Mouse (Mus musculus): ENCODE measurements around the gene Gm525. TPM values are rescaled to one million over a fixed set of nuclear protein-coding genes. Genes with fewer than 3 reads are reported as not detected.
"Not testable (repeated sequence)": the region's sequence is repeated elsewhere in the genome, so short reads cannot be mapped to it uniquely, and the experiment has no call there.

Gm525 gene
- polyA plus RNA-seq (2015; fragmentation: Nextera tagmentation; extraction: Ambion mirVana), result not detected in 2 replicates

DNA sequence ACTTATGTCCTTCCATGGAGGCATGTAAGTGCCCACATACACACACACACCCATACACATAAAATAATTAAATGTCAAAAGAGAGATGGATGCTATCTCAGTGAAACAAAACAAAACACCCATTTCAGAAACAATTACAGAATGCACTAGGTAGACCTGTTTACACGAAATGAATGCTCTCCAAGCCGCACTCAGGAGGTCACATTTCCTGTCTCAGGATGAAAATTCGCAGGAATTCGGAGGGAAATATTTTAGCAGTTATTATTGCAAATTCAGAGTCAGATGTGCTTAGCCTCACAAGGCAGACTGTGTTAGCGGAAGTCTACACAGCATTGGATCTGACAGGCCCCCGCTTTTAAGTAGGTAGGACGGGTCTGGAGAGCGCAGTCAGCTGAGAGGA, at the start of gene Gm525:
Gene Gm525 (plus strand): TSS at position 301 of the 400 bp plus-strand sequence.
- H3K4me3 ChIP-seq, result no peak within 1 kb of the TSS
- no peak within 1 kb of the TSS for H3K9ac ChIP-seq
- H3K27me3 ChIP-seq, result no peaks in the 10 kb centered on the region
- ATAC-seq (ENCODE audit: low read depth), result no peak
- no peaks in the 10 kb centered on the region for H3K36me3 ChIP-seq
- H3K4me2 ChIP-seq, result no peak within 1 kb of the TSS
- no peak within 1 kb of the TSS for H3K27ac ChIP-seq (replicated peaks)
- no peaks in the 10 kb centered on the region for H3K9me3 ChIP-seq
- WGBS, result 89% methylated on average over 8 of the region's 8 CpGs
- no peaks in the 10 kb centered on the region for H3K4me1 ChIP-seq (replicated peaks)

DNA sequence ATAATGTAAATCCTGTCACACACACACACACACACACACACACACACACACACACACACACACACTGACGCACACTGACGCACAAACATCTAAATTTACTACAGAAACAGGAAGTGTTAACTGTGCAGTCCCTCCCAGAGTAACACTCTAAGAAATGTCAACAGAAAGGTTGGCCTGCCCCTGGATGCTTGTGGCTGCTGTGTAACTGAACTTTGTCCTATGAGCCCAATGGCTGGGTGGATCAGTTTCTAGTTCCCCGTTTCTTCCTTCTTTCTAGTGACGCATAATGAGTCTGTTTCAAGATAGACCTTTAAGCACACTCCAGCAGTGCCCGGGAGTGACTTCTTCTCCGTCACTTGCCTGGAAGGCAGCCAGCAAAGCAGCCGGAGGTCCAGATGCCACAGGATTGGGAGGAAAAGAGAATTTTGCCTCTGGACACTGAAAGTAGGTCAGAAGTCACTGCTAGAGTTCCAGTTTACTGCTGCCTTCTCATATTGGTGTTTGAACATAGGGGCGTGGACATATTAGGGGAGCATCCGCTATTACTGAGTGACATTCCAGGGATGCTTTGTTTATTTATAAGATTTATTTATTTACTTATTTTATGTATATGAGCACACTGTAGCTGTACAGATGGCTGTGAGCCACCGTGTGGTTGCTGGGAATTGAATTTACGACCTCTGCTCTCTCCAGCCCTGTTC, 49.3 kb upstream of the Gm525 start:
- Histone ChIP-seq H3K36me3 (no peaks in the 10 kb centered on the region), H3K27ac (replicated peaks) (no peak overlapping the region), H3K27me3 (no peaks in the 10 kb centered on the region), H3K9ac (no peak overlapping the region), H3K4me2 (no peak overlapping the region), H3K4me3 (no peak overlapping the region), H3K9me3 (no peaks in the 10 kb centered on the region), H3K4me1 (replicated peaks) (peaks cover 10% of the 10 kb centered on the region)
- ATAC-seq (ENCODE audit: low read depth), result no peak
- WGBS, result 51% methylated on average over 11 of the region's 11 CpGs

DNA sequence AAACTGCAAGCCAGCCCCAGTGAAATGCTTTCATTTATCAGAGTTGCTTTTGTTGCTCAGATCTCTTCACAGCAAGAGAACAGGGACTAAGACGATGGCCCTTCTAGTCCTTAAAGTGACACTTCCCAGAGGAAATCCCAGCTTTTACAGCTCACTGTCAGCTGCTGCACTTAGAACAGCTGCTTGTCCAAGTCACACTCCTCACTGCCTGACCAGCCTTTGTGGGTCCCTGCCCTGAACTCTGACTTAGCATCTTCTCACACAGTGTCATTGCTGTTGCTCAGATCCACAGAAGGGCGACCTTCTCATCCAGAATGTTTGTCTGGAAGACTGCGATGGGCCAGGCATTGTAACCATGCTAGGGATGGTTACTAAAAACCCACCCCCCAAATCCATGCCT, 48.0 kb upstream of the Gm525 start:
- ATAC-seq (ENCODE audit: low read depth), result no peak
- 79% methylated on average over 3 of the region's 3 CpGs for WGBS
- Histone ChIP-seq H3K36me3 (no peaks in the 10 kb centered on the region), H3K9ac (no peak overlapping the region), H3K27me3 (no peaks in the 10 kb centered on the region), H3K4me2 (no peak overlapping the region), H3K27ac (replicated peaks) (no peak overlapping the region), H3K4me1 (replicated peaks) (peaks cover 10% of the 10 kb centered on the region), H3K9me3 (no peaks in the 10 kb centered on the region), H3K4me3 (no peak overlapping the region)

DNA sequence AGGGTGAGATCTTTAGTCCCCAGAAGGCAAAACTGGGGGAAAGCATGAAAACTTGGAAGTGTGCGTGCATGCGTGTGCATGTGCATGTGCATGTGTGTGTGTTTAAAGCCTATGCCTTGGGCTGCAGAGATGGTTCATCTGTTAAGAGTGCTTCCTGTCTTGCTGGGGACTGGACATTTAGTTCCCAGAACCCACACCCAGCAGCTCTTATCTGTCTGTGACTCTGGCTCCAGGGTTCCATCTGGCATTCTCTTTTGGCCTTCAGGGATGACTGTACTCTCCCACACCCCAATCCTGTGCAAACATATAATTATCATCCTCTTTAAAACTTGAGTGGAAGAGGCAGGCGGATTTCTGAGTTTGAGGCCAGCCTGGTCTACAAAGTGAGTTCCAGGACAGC, 47.5 kb upstream of the Gm525 start:
- Histone ChIP-seq H3K4me2 (no peak overlapping the region), H3K9ac (no peak overlapping the region), H3K4me1 (replicated peaks) (peaks cover 10% of the 10 kb centered on the region), H3K9me3 (no peaks in the 10 kb centered on the region), H3K27me3 (no peaks in the 10 kb centered on the region), H3K4me3 (no peak overlapping the region), H3K36me3 (no peaks in the 10 kb centered on the region), H3K27ac (replicated peaks) (no peak overlapping the region)
- WGBS, result 98% methylated on average over 3 of the region's 3 CpGs
- no peak for ATAC-seq (ENCODE audit: low read depth)

DNA sequence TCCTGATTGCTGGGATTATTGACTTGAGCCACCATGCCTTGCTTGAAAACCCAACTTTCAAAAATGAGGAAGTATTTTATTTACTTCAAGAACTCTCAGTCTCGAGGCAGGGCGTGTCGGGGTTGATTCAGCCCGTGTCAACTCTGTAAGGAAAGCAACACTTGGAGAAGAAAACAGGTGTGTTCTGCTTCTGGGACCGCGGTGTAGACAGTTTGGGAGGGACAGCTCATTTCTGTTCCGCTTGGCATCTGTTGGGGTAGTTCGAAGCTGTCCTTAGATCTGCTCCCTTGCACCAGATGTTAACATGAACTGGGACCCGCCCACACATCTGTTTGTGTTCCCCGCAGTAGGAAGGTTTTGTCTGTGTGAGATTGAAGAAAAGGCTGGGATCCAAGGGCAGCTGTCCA, 45.7 kb upstream of the Gm525 start:
- no peak for ATAC-seq (ENCODE audit: low read depth)
- H3K4me3 ChIP-seq, result no peak overlapping the region
- no peaks in the 10 kb centered on the region for H3K27me3 ChIP-seq
- WGBS, result 73% methylated on average over 10 of the region's 10 CpGs
- H3K4me1 ChIP-seq (replicated peaks), result peaks cover 10% of the 10 kb centered on the region
- H3K36me3 ChIP-seq, result no peaks in the 10 kb centered on the region
- no peak overlapping the region for H3K9ac ChIP-seq
- H3K27ac ChIP-seq (replicated peaks), result no peak overlapping the region
- H3K4me2 ChIP-seq, result no peak overlapping the region
- H3K9me3 ChIP-seq, result no peaks in the 10 kb centered on the region

DNA sequence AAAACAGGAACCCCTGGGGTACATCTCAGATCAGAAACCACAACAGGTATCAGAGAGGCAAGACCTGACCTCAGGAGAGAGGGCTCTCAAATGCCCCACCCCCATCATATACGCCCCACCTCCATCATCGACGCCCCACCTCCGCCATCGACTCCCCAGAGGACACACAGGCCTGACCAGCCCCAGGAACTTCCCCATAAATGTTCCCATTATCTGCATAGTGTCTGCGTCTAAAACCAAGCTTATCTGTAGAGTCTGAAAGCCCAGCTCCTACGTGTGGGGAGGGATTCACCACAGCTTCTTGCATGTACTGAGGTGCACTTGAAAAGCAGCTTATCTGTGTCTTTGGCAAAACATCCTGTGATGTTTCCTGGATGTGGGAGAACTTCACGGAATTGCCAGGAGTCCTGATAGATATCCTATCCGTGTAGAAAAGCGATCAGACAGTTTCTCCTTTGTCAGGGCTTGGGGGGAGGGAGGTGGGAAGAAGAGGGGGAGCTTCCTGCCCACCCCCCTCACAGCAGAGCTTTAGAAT, 44.7 kb upstream of the Gm525 start:
- Histone ChIP-seq H3K36me3 (no peaks in the 10 kb centered on the region), H3K9me3 (no peaks in the 10 kb centered on the region)
- WGBS, result 62% methylated on average over 10 of the region's 10 CpGs

DNA sequence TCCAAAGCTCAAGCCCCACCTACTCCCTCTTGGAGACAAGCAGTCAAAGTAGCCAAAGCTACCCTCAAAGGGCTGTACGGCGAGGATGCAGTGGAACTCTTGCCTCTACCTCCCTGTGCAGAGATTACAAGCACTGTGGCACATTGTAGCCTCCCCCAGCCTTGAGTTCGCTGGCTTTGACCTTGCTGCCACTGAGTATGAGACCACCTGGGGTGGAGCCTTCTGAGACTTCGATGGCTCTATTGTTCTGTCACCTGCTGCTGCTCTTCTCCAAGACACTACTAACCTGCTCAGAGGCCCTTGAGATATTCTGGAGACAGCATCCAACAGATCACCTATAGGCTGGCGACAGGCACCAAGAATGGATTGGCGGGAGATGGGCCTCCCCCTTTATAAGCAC, 43.1 kb upstream of the Gm525 start:
- WGBS, result 77% methylated on average over 6 of the region's 6 CpGs
- H3K4me2 ChIP-seq, result no peak overlapping the region
- ATAC-seq (ENCODE audit: low read depth), result no peak

More for the DNA sequence above, 44.7 kb upstream of the Gm525 start:
- no peak for ATAC-seq (ENCODE audit: low read depth)
- Histone ChIP-seq H3K27me3 (no peaks in the 10 kb centered on the region), H3K4me2 (no peak overlapping the region), H3K4me3 (no peak overlapping the region), H3K27ac (replicated peaks) (no peak overlapping the region), H3K9ac (no peak overlapping the region), H3K4me1 (replicated peaks) (peaks cover 10% of the 10 kb centered on the region)

DNA sequence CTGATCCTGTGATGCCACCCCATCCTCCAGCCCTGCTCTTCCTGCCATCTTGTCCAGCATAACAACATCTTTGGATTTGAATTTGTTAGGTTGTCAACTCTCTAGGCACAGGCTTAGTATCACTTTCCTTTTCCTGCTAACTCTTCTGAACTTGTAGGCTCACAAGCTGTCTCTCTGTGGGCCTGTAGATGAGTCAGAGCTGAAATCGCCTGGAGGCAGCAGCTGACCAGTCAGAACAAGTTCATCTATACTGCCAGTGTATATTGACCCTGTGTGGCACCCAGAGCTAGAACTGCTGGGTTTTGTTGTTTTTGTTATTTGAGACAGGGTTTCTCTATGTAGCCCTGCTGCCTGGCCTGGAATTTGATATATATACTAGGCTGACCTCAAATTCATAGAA, 42.5 kb upstream of the Gm525 start:
- Histone ChIP-seq H3K4me1 (replicated peaks) (no peaks in the 10 kb centered on the region), H3K9ac (no peak overlapping the region), H3K9me3 (no peaks in the 10 kb centered on the region), H3K27ac (replicated peaks) (no peak overlapping the region), H3K36me3 (peaks cover 6% of the 10 kb centered on the region; the same call in 1 of the 2 replicates), H3K27me3 (no peaks in the 10 kb centered on the region), H3K4me3 (no peak overlapping the region), H3K4me2 (no peak overlapping the region)
- 73% methylated on average over 1 of the region's 1 CpGs for WGBS
- ATAC-seq (ENCODE audit: low read depth), result no peak

More for the DNA sequence above, 43.1 kb upstream of the Gm525 start:
- no peak overlapping the region for H3K4me3 ChIP-seq
- H3K4me1 ChIP-seq (replicated peaks), result no peaks in the 10 kb centered on the region
- H3K36me3 ChIP-seq, result peaks cover 6% of the 10 kb centered on the region; the same call in 1 of the 2 replicates
- no peaks in the 10 kb centered on the region for H3K9me3 ChIP-seq
- no peak overlapping the region for H3K27ac ChIP-seq (replicated peaks)
- H3K9ac ChIP-seq, result no peak overlapping the region
- no peaks in the 10 kb centered on the region for H3K27me3 ChIP-seq

DNA sequence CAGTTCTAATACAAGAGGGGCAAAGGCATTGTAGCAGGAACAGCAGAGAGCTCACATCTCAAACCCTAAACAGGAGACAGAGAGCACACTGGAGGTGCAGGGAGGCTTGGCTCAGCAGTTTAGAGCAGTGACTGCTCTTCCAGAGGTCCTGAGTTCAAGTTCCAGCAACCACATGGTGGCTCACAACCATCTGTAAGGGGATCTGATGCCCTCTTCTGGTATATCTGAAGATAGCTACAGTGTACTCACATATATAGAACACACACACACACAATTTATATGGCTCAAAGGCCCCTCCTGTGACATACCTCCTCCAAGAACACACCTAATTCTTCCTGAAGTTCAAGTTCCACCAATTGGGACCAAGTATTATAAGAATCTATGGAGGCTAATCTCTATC, 39.0 kb upstream of the Gm525 start:
- H3K27ac ChIP-seq (replicated peaks), result no peak overlapping the region
- H3K27me3 ChIP-seq, result no peaks in the 10 kb centered on the region
- H3K9ac ChIP-seq, result no peak overlapping the region
- no peak overlapping the region for H3K4me2 ChIP-seq
- no peak for ATAC-seq (ENCODE audit: low read depth)
- no peaks in the 10 kb centered on the region for H3K9me3 ChIP-seq
- H3K4me3 ChIP-seq, result no peak overlapping the region
- H3K36me3 ChIP-seq, result peaks cover 31% of the 10 kb centered on the region
- H3K4me1 ChIP-seq (replicated peaks), result no peaks in the 10 kb centered on the region

DNA sequence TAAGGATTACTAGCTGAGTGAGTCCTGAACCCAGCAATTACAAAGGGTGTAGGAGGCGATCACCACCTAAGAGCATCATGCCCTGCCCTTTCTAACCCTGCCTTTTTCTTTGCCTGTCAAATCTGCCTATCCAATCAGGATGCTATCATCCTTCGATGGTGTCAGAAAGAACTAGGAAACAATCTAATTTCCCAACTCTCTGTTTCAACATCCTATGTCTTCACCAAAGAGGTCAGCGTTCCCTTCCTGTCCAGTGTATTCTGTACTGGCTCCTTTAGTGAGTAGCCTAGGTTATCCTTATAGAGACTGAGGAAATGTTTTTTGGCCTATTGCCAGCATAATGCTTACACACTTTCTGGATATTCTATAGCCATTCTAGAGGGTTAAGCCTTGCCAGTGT, 38.1 kb upstream of the Gm525 start:
- H3K4me2 ChIP-seq, result no peak overlapping the region
- no peaks in the 10 kb centered on the region for H3K9me3 ChIP-seq
- no peak overlapping the region for H3K27ac ChIP-seq (replicated peaks)
- H3K4me3 ChIP-seq, result no peak overlapping the region
- 86% methylated on average over 3 of the region's 3 CpGs for WGBS
- no peak overlapping the region for H3K9ac ChIP-seq
- peaks cover 40% of the 10 kb centered on the region for H3K36me3 ChIP-seq
- H3K27me3 ChIP-seq, result no peaks in the 10 kb centered on the region
- H3K4me1 ChIP-seq (replicated peaks), result no peaks in the 10 kb centered on the region
- ATAC-seq (ENCODE audit: low read depth), result no peak

DNA sequence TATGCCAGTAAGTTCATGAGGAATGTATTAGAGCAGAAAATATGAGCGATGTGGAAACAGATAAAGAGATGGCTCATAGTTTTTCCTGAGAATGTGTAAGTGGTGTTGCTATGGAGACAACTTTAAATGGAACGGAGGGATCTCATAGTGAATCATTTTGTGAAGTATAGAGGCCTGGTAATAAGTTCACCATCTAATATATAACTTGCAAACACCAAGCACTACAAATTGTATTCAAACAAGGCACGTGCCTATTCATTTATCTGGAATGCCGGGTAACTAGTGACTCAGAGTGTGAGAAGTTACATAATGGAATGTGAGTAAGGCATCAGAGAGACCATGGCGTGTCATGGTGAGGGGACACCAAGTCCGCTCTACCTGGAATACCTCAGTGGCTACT, 35.1 kb upstream of the Gm525 start:
- H3K9ac ChIP-seq, result no peak overlapping the region
- H3K4me2 ChIP-seq, result no peak overlapping the region
- no peaks in the 10 kb centered on the region for H3K9me3 ChIP-seq
- H3K36me3 ChIP-seq, result peaks cover 67% of the 10 kb centered on the region
- no peak for ATAC-seq (ENCODE audit: low read depth)
- no peak overlapping the region for H3K4me3 ChIP-seq
- WGBS, result 88% methylated on average over 6 of the region's 6 CpGs
- H3K27ac ChIP-seq (replicated peaks), result no peak overlapping the region
- H3K27me3 ChIP-seq, result no peaks in the 10 kb centered on the region
- H3K4me1 ChIP-seq (replicated peaks), result no peaks in the 10 kb centered on the region

DNA sequence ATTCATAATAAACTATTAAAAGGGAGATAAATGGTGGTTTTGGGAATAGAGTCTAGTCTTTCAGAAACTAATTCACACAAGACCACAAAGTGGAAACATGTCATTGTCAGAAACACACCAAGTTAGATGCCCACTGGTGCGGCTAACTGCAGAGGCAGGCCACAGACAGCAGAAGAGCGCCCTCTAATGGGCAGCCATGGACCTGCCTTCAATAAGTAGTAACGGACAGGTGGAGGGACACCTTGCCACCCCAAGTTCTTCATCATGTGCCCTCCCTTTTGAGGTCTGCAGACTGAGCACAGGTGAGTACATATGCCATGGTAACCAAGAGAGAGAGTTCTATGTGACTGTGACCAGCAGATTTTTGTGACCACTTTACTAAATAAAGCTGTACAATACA, 34.3 kb upstream of the Gm525 start:
- 34% methylated on average over 3 of the region's 3 CpGs for WGBS
- Histone ChIP-seq H3K4me1 (replicated peaks) (no peaks in the 10 kb centered on the region), H3K36me3 (peaks cover 71% of the 10 kb centered on the region), H3K27me3 (no peaks in the 10 kb centered on the region), H3K27ac (replicated peaks) (no peak overlapping the region), H3K4me2 (no peak overlapping the region), H3K4me3 (no peak overlapping the region), H3K9me3 (no peaks in the 10 kb centered on the region), H3K9ac (no peak overlapping the region)
- no peak for ATAC-seq (ENCODE audit: low read depth)

DNA sequence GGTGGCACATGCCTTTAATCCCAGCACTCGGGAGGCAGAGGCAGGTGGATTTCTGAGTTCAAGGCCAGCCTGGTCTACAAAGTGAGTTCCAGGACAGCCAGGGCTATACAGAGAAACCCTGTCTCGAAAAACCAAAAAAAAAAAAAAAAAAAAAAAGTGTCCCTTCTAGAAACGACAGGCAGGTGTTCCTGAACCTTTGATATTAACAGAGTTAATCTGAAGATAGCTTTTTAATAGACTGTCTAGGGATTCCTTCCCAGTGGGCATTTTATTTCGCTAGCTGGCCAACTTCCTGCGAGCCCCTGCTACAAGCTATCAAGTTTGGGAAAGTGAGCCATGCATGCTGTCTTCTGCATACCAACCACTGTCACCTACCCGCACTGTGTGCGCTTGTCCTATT, 32.6 kb upstream of the Gm525 start:
- H3K4me3 ChIP-seq; H3K4me1 ChIP-seq (replicated peaks); H3K9me3 ChIP-seq; H3K4me2 ChIP-seq; H3K9ac ChIP-seq; ATAC-seq (ENCODE audit: low read depth); H3K27me3 ChIP-seq; H3K27ac ChIP-seq (replicated peaks): not testable (repeated sequence)
- H3K36me3 ChIP-seq, result peaks cover 85% of the 10 kb centered on the region
- 94% methylated on average over 6 of the region's 7 CpGs for WGBS

Measured in neural tube, embryonic 13.5 days (tissue).